Mouse (Mus musculus) CH12.LX (cell line): ENCODE measurements around the gene Arl5c. TPM values are rescaled to one million over a fixed set of nuclear protein-coding genes. Genes with fewer than 3 reads are reported as not detected.

Experiments used
- DNase-seq: peaks from one replicate; pipeline ENCODE4 v3.0.0-alpha.2; 2013; ENCODE audit errors: extremely low read depth
- H3K27ac ChIP-seq: 2 replicates; pipeline ENCODE4 v1.5.1; 2012; ENCODE audit warnings: low read depth, mild to moderate bottlenecking, control low read depth, moderate library complexity; ENCODE audit not compliant: insufficient read depth
- H3K27me3 ChIP-seq: replicated peaks from 2 replicates; pipeline ENCODE3; 2012; ENCODE audit warnings: inconsistent platforms
- H3K36me3 ChIP-seq, 2 experiments: replicated peaks in 1 of 2; 2 replicates each; pipeline versions ENCODE3 to v1.6.1; 2012; ENCODE audit warnings: inconsistent platforms in 1 of 2, low read length in 1 of 2, mild to moderate bottlenecking in 1 of 2, mixed read lengths in 1 of 2, moderate library complexity in 1 of 2; ENCODE audit not compliant: control insufficient read depth in 1 of 2, insufficient read depth in 1 of 2
- H3K4me1 ChIP-seq, 2 experiments: 2 replicates each; pipeline ENCODE4 v1.6.1; 2012; ENCODE audit warnings: inconsistent platforms in 1 of 2, moderate library complexity in 1 of 2; ENCODE audit not compliant: insufficient read depth in 2 of 2, control insufficient read depth in 1 of 2
- H3K4me2 ChIP-seq: 2 replicates; pipeline ENCODE4 v1.6.1; 2012; ENCODE audit warnings: low read depth, mild to moderate bottlenecking, control low read depth; ENCODE audit not compliant: poor library complexity, insufficient read depth, severe bottlenecking
- H3K4me3 ChIP-seq, 3 experiments: fragments of 150-350 bp in 1 of 3; sonication (generic) in 1 of 3; replicated peaks in 1 of 3; 2 replicates each; pipeline versions ENCODE3 to v1.5.1; 2011 to 2012; ENCODE audit warnings: low read depth in 2 of 3, low read length in 2 of 3, mild to moderate bottlenecking in 2 of 3, moderate library complexity in 2 of 3, control low read depth in 1 of 3, improper control_type of control experiment in 1 of 3, inconsistent platforms in 1 of 3, mixed read lengths in 1 of 3; ENCODE audit not compliant: poor library complexity in 1 of 3
- H3K79me2 ChIP-seq: replicated peaks from 2 replicates; pipeline ENCODE4 v1.6.1; 2012; ENCODE audit warnings: mild to moderate bottlenecking, moderate library complexity; ENCODE audit not compliant: control insufficient read depth, poor library complexity, insufficient read depth, severe bottlenecking; ENCODE audit errors: extremely low read depth
- H3K9ac ChIP-seq: 2 replicates; pipeline ENCODE4 v1.6.1; 2012; ENCODE audit warnings: low read depth, mild to moderate bottlenecking, control low read depth, moderate library complexity; ENCODE audit not compliant: insufficient read depth
- H3K9me3 ChIP-seq: replicated peaks from 2 replicates; pipeline ENCODE3; 2012; ENCODE audit warnings: low read length, inconsistent platforms, mixed read lengths
- BHLHE40 ChIP-seq: IDR thresholded peaks from 2 replicates; pipeline ENCODE4 v1.6.1; 2011; ENCODE audit warnings: mild to moderate bottlenecking, low read depth, low read length, improper control_type of control experiment
- CHD2 ChIP-seq: IDR thresholded peaks from 2 replicates; pipeline ENCODE4 v1.6.1; 2011; ENCODE audit warnings: low read length, improper control_type of control experiment
- E2F4 ChIP-seq: IDR thresholded peaks from 2 replicates; pipeline ENCODE4 v1.6.1; 2011; ENCODE audit warnings: low read depth, low read length, improper control_type of control experiment; ENCODE audit not compliant: insufficient replicate concordance
- ELF1 ChIP-seq: IDR thresholded peaks from 2 replicates; pipeline ENCODE4 v1.6.1; 2014; ENCODE audit warnings: low read depth, mild to moderate bottlenecking, inconsistent platforms, low read length, improper control_type of control experiment
- HCFC1 ChIP-seq: IDR thresholded peaks from 2 replicates; pipeline ENCODE4 v1.6.1; 2012; ENCODE audit warnings: low read depth, mild to moderate bottlenecking, inconsistent platforms, low read length, improper control_type of control experiment
- IRF4 ChIP-seq: IDR thresholded peaks from 2 replicates; pipeline ENCODE4 v1.6.1; 2014; ENCODE audit warnings: low read depth, mild to moderate bottlenecking, inconsistent platforms, low read length, improper control_type of control experiment
- JUN ChIP-seq: IDR thresholded peaks from 2 replicates; pipeline ENCODE4 v1.6.1; 2011; ENCODE audit warnings: low read depth, mild to moderate bottlenecking, low read length, improper control_type of control experiment, moderate library complexity; ENCODE audit not compliant: insufficient read depth
- JUND ChIP-seq: conservative IDR thresholded peaks from 2 replicates; pipeline ENCODE4 v1.6.1; 2011; ENCODE audit warnings: low read depth, low read length, improper control_type of control experiment
- KAT2A ChIP-seq: IDR thresholded peaks from 2 replicates; pipeline ENCODE4 v1.6.1; 2012; ENCODE audit warnings: low read length, improper control_type of control experiment, inconsistent platforms; ENCODE audit not compliant: insufficient replicate concordance
- MAX ChIP-seq: IDR thresholded peaks from 2 replicates; pipeline ENCODE4 v1.6.1; 2011; ENCODE audit warnings: low read length, improper control_type of control experiment
- MAZ ChIP-seq: IDR thresholded peaks from 2 replicates; pipeline ENCODE4 v1.6.1; 2012; ENCODE audit warnings: low read depth, mild to moderate bottlenecking, inconsistent platforms, low read length, improper control_type of control experiment, moderate library complexity
- MEF2A ChIP-seq: IDR thresholded peaks from 2 replicates; pipeline ENCODE4 v1.6.1; 2014; ENCODE audit warnings: low read depth, mild to moderate bottlenecking, inconsistent platforms, low read length, improper control_type of control experiment, borderline replicate concordance
- MXI1 ChIP-seq: IDR thresholded peaks from 2 replicates; pipeline ENCODE4 v1.6.1; 2011; ENCODE audit warnings: mild to moderate bottlenecking, low read depth, low read length, improper control_type of control experiment
- NELFE ChIP-seq: IDR thresholded peaks from 2 replicates; pipeline ENCODE4 v1.6.1; 2011; ENCODE audit warnings: low read depth, low read length, improper control_type of control experiment
- POLR2AphosphoS2 ChIP-seq: IDR thresholded peaks from 2 replicates; pipeline ENCODE4 v1.6.1; 2011; ENCODE audit warnings: low read depth, low read length, improper control_type of control experiment
- RAD21 ChIP-seq: IDR thresholded peaks from 2 replicates; pipeline ENCODE4 v1.6.1; 2011; ENCODE audit warnings: low read depth, mild to moderate bottlenecking, low read length, improper control_type of control experiment, moderate library complexity
- RCOR1 ChIP-seq: conservative IDR thresholded peaks from 2 replicates; pipeline ENCODE4 v1.6.1; 2012; ENCODE audit warnings: low read depth, mild to moderate bottlenecking, inconsistent platforms, low read length, improper control_type of control experiment
- SMC3 ChIP-seq: IDR thresholded peaks from 2 replicates; pipeline ENCODE4 v1.6.1; 2011; ENCODE audit warnings: low read depth, low read length, improper control_type of control experiment
- TBP ChIP-seq: conservative IDR thresholded peaks from 2 replicates; pipeline ENCODE4 v1.6.1; 2011; ENCODE audit warnings: low read depth, low read length, improper control_type of control experiment
- TCF12 ChIP-seq: IDR thresholded peaks from 2 replicates; pipeline ENCODE4 v1.6.1; 2014; ENCODE audit warnings: low read depth, mild to moderate bottlenecking, inconsistent platforms, low read length, improper control_type of control experiment
- UBTF ChIP-seq: IDR thresholded peaks from 2 replicates; pipeline ENCODE4 v1.6.1; 2012; ENCODE audit warnings: low read depth, mild to moderate bottlenecking, inconsistent platforms, low read length, improper control_type of control experiment, moderate library complexity
- USF2 ChIP-seq: conservative IDR thresholded peaks from 2 replicates; pipeline ENCODE4 v1.6.1; 2011; ENCODE audit warnings: low read depth, low read length, improper control_type of control experiment
- ZNF384 ChIP-seq: IDR thresholded peaks from 2 replicates; pipeline ENCODE4 v1.6.1; 2012; ENCODE audit warnings: low read depth, low read length, improper control_type of control experiment, inconsistent platforms
- dilution Hi-C: fragments of 300-500 bp; cut with MboI; formaldehyde crosslinking; loops from 2 replicates; pipeline ENCODE4 v1.14.3; 2020; ENCODE audit warnings: low sequenced_read_pairs; ENCODE audit not compliant: extremely low pct_unique_long_range_greater_than_20kb, extremely low pct_ligation_motif_present
- in situ Hi-C: fragments of 300-500 bp; cut with MboI; formaldehyde crosslinking; loops from 3 replicates; pipeline ENCODE4 v1.14.3; 2019; ENCODE audit warnings: low sequenced_read_pairs, low pct_ligation_motif_present, low pct_unique_long_range_greater_than_20kb, mixed read lengths
- polyA plus RNA-seq: library from polyadenylated mRNA; unstranded; fragments of >175 nt; gene quantifications from 2 replicates; pipeline ENCODE4 v1.2.1, GENCODE M21; 2012; ENCODE audit warnings: low read depth; ENCODE audit not compliant: insufficient read length
- total RNA-seq, 2 experiments: library from RNA; depleted of rRNA; stranded (reverse); fragments of 300-350 nt in 1 of 2; fragments of >200 nt in 1 of 2; gene quantifications; 2 replicates each; pipeline ENCODE4 v1.2.3; 2012 to 2014

Arl5c gene
- total and polyA plus RNA-seq, 3 experiments: 28.5 to 45.5 (median 32.2) TPM

- dilution Hi-C loops: no loop called here
- TF ChIP-seq TBP: no peak
- no peak for TF ChIP-seq BHLHE40
- TF ChIP-seq POLR2AphosphoS2: peak; percentile 52; the same call in 1 of the 2 replicates
- no peak for TF ChIP-seq SMC3
- TF ChIP-seq UBTF: 0 out of 2 replicates have a peak, but pooled peaks have one; percentile 4
- TF ChIP-seq TCF12: no peak
- TF ChIP-seq MEF2A: no peak
- no peak for TF ChIP-seq MAX
- no peak for TF ChIP-seq USF2
- TF ChIP-seq RAD21: no peak
- TF ChIP-seq JUND: no peak
- no peak for TF ChIP-seq JUN
- TF ChIP-seq, all 38 proteins: peak for 2
- Histone ChIP-seq H3K4me1 (peaks cover 8 to 39% of the 10 kb centered on the region in 2 experiments), H3K4me3 (peak overlapping the region; percentile 92 to 99 (median 98)), H3K36me3 (peaks cover 33 to 39% of the 10 kb centered on the region in 2 experiments), H3K9ac (peak overlapping the region; percentile 94), H3K27ac (no peak overlapping the region), H3K27me3 (no peaks in the 10 kb centered on the region), H3K9me3 (no peaks in the 10 kb centered on the region), H3K79me2 (peaks cover 23% of the 10 kb centered on the region), H3K4me2 (peak overlapping the region; percentile 53)
- no peak for DNase-seq
- in situ Hi-C loops: loop anchor here (5.0 kb wide), 2 partner anchors 35 to 55 kb away; no protein-coding TSS in a partner anchor
These were observed 31.8 kb upstream of the Arl5c start for GRCm38 (mm10) chr11:98027785-98028184.

DNA sequence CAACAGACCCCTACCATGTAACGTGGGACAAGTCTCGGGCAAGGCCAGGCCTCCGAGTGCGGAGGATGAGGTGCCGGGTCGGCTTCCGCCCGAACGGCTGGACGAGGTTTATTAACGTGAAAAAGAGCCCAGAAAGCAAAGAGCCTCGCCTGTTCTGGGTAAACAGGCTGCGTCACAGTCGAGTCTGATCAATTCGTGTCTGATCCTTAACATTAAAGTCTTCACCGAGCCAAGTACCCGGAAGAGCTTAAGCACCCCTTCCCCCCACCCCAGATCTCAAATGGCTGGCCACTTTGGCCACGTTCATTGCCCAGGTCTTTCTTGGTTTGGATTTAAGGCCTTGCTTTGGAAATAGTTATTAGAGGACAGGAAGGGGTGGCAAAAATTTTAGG lies 31.3 kb upstream of the Arl5c start:
- peak; percentile 49 for DNase-seq
- no peaks in the 10 kb centered on the region for H3K9me3 ChIP-seq
- peaks cover 8 to 40% of the 10 kb centered on the region in 2 experiments for H3K4me1 ChIP-seq
- peaks cover 33 to 37% of the 10 kb centered on the region in 2 experiments for H3K36me3 ChIP-seq
- in situ Hi-C loops (loop anchor here (5.0 kb wide), 2 partner anchors 35 to 55 kb away; no protein-coding TSS in a partner anchor), dilution Hi-C loops (no loop called here)
- H3K79me2 ChIP-seq: peaks cover 23% of the 10 kb centered on the region
- no peak for TF ChIP-seq MEF2A
- no peak for TF ChIP-seq UBTF
- TF ChIP-seq SMC3: no peak
- peak; percentile 18 for TF ChIP-seq MXI1
- no peak for TF ChIP-seq E2F4
- TF ChIP-seq RAD21: no peak
- no peak for TF ChIP-seq HCFC1
- TF ChIP-seq MAZ: peak; percentile 19; the same call in 1 of the 2 replicates
- no peak for TF ChIP-seq ZNF384
- TF ChIP-seq RCOR1: no peak; the same call in 1 of the 2 replicates
- no peak for TF ChIP-seq KAT2A
- TF ChIP-seq ELF1: peak; percentile 76
- no peak; the same call in 1 of the 2 replicates for TF ChIP-seq POLR2AphosphoS2
- no peak for TF ChIP-seq NELFE
- TF ChIP-seq CHD2: peak; percentile 71
- no peak for TF ChIP-seq IRF4
- H3K4me3 ChIP-seq: peak overlapping the region; percentile 92 to 99 (median 98)
- peak overlapping the region; percentile 40 for H3K4me2 ChIP-seq
- peak overlapping the region; percentile 94 for H3K9ac ChIP-seq
- H3K27me3 ChIP-seq: peaks cover under 1% of the 10 kb centered on the region
- H3K27ac ChIP-seq: peak overlapping the region; percentile 69
